Mouse (Mus musculus) hindbrain, embryonic 14.5 days (tissue): ENCODE data around the gene Sec14l1. TPM values are rescaled to one million over a fixed set of nuclear protein-coding genes. Genes with fewer than 3 reads are reported as not detected.

Experiments used
- ATAC-seq: fragments of 200-750 bp; cut with Nextera tagmentation; 2 replicates; pipeline ENCODE4 v1.8.0; 2017; ENCODE audit warnings: moderate number of reproducible peaks, mild to moderate bottlenecking, moderate TSS enrichment, moderate library complexity; ENCODE audit not compliant: low FRiP score
- DNase-seq: peaks from one replicate; pipeline ENCODE4 v3.0.0-alpha.2; 2015; ENCODE audit warnings: low spot score
- H3K27ac ChIP-seq: fragments of 300-500 bp; sonication (generic); 2 replicates; pipeline ENCODE4 v1.5.1; 2014; ENCODE audit warnings: mild to moderate bottlenecking, moderate library complexity
- H3K27me3 ChIP-seq: fragments of 300-500 bp; sonication (generic); 2 replicates; pipeline ENCODE4 v1.6.1; 2014; ENCODE audit warnings: mild to moderate bottlenecking, low read length, mixed read lengths; ENCODE audit not compliant: control insufficient read depth, insufficient read depth
- H3K36me3 ChIP-seq: fragments of 300-500 bp; sonication (generic); replicated peaks from 2 replicates; pipeline ENCODE4 v1.6.1; 2014; ENCODE audit not compliant: control insufficient read depth, insufficient read depth
- H3K4me1 ChIP-seq: fragments of 300-500 bp; sonication (generic); replicated peaks from 2 replicates; pipeline ENCODE4 v1.6.1; 2014; ENCODE audit warnings: antibody characterized with exemption, low read length, mixed read lengths; ENCODE audit not compliant: control insufficient read depth, insufficient read depth
- H3K4me2 ChIP-seq: fragments of 300-500 bp; sonication (generic); replicated peaks from 2 replicates; pipeline ENCODE4 v1.6.1; 2014; ENCODE audit warnings: mild to moderate bottlenecking, moderate library complexity
- H3K4me3 ChIP-seq: fragments of 300-500 bp; sonication (generic); replicated peaks from 2 replicates; pipeline ENCODE4 v1.5.1; 2014; ENCODE audit warnings: mild to moderate bottlenecking, low read length
- H3K9ac ChIP-seq: fragments of 300-500 bp; sonication (generic); 2 replicates; pipeline ENCODE4 v1.6.1; 2014
- H3K9me3 ChIP-seq: fragments of 300-500 bp; sonication (generic); 2 replicates; pipeline ENCODE4 v1.6.1; 2016; ENCODE audit warnings: low read length; ENCODE audit not compliant: control insufficient read depth
- WGBS: fragments of 180-500 bp; shearing (Covaris S2); extraction: QIAGEN DNeasy Blood & Tissue Kit; methylation state at CpG from one replicate; pipeline ENCODE4 v1.1.7; 2014; 5-methylcytosine and 5-hydroxymethylcytosine counted together
- polyA plus RNA-seq: library from polyadenylated mRNA; unstranded; fragments of >200 nt; fragmentation: Nextera tagmentation; extraction: Ambion mirVana; gene quantifications from 2 replicates; pipeline ENCODE4 v1.2.1, GENCODE M21; 2014

Gene Sec14l1
- polyA plus RNA-seq, 1 experiment from 2014 or later, result 41.9 TPM

GRCm38 (mm10) chr11:117163771-117164170, 48.8 kb downstream of the Sec14l1 start:
- no peaks in the 10 kb centered on the region for H3K9me3 ChIP-seq
- no peaks in the 10 kb centered on the region for H3K27me3 ChIP-seq
- peaks cover 11% of the 10 kb centered on the region for H3K36me3 ChIP-seq
- no peak overlapping the region for H3K9ac ChIP-seq
- ATAC-seq (no peak), DNase-seq (no peak)
- no peaks in the 10 kb centered on the region; the same call in 1 of the 2 replicates for H3K4me1 ChIP-seq
- no peak overlapping the region for H3K27ac ChIP-seq
- 88% methylated on average over 6 of the region's 6 CpGs for WGBS
- H3K4me2 ChIP-seq, result no peak overlapping the region
- no peak overlapping the region for H3K4me3 ChIP-seq

GRCm38 (mm10) chr11:117168278-117169087, 53.5 kb downstream of the Sec14l1 start:
- Histone ChIP-seq H3K36me3 (no peaks in the 10 kb centered on the region), H3K9ac (no peak overlapping the region), H3K9me3 (no peaks in the 10 kb centered on the region), H3K27me3 (no peaks in the 10 kb centered on the region), H3K4me2 (no peak overlapping the region), H3K27ac (peak overlapping the region; percentile 58; the same call in 1 of the 2 replicates), H3K4me3 (no peak overlapping the region), H3K4me1 (peaks cover 7% of the 10 kb centered on the region; the same call in 1 of the 2 replicates)
- no peak for ATAC-seq
- no peak for DNase-seq
- WGBS, result 84% methylated on average over 20 of the region's 20 CpGs

GRCm38 (mm10) chr11:117169088-117169635, 54.2 kb downstream of the Sec14l1 start:
- WGBS, result 74% methylated on average over 11 of the region's 11 CpGs
- ATAC-seq, result no peak
- no peak overlapping the region for H3K4me2 ChIP-seq
- H3K4me1 ChIP-seq, result peaks cover 7% of the 10 kb centered on the region
- H3K27me3 ChIP-seq, result no peaks in the 10 kb centered on the region
- H3K9me3 ChIP-seq, result no peaks in the 10 kb centered on the region
- no peak overlapping the region for H3K9ac ChIP-seq
- H3K27ac ChIP-seq, result peak overlapping the region; percentile 58; the same call in 1 of the 2 replicates
- no peak for DNase-seq
- H3K36me3 ChIP-seq, result no peaks in the 10 kb centered on the region
- no peak overlapping the region for H3K4me3 ChIP-seq

GRCm38 (mm10) chr11:117169801-117170565, 55.0 kb downstream of the Sec14l1 start:
- no peak overlapping the region for H3K4me2 ChIP-seq
- no peaks in the 10 kb centered on the region for H3K9me3 ChIP-seq
- H3K9ac ChIP-seq, result no peak overlapping the region
- ATAC-seq (no peak), DNase-seq (no peak)
- no peaks in the 10 kb centered on the region for H3K27me3 ChIP-seq
- H3K4me1 ChIP-seq, result peaks cover 15% of the 10 kb centered on the region
- peak overlapping the region; percentile 26; the same call in 1 of the 2 replicates for H3K27ac ChIP-seq
- no peak overlapping the region for H3K4me3 ChIP-seq
- 70% methylated on average over 19 of the region's 19 CpGs for WGBS
- H3K36me3 ChIP-seq, result no peaks in the 10 kb centered on the region

- DNase-seq, result no peak
- Histone ChIP-seq H3K4me2 (peak overlapping the region; percentile 38), H3K36me3 (no peaks in the 10 kb centered on the region), H3K27ac (peak overlapping the region; percentile 14; the same call in 1 of the 2 replicates), H3K27me3 (no peaks in the 10 kb centered on the region), H3K9ac (peak overlapping the region; percentile 20; the same call in 1 of the 2 replicates), H3K9me3 (no peaks in the 10 kb centered on the region), H3K4me3 (no peak overlapping the region), H3K4me1 (peaks cover 15% of the 10 kb centered on the region)
- ATAC-seq, result no peak
- 42% methylated on average over 18 of the region's 18 CpGs for WGBS
These were observed 59.3 kb downstream of the Sec14l1 start for GRCm38 (mm10) chr11:117174098-117174892.

- peak overlapping the region; percentile 38 for H3K4me2 ChIP-seq
- ATAC-seq, result no peak
- no peaks in the 10 kb centered on the region for H3K27me3 ChIP-seq
- WGBS, result 50% methylated on average over 15 of the region's 15 CpGs
- H3K4me1 ChIP-seq, result peaks cover 13% of the 10 kb centered on the region
- DNase-seq, result no peak
- peak overlapping the region; percentile 20; the same call in 1 of the 2 replicates for H3K9ac ChIP-seq
- no peaks in the 10 kb centered on the region for H3K36me3 ChIP-seq
- no peaks in the 10 kb centered on the region for H3K9me3 ChIP-seq
- peak overlapping the region; percentile 14; the same call in 1 of the 2 replicates for H3K27ac ChIP-seq
- no peak overlapping the region for H3K4me3 ChIP-seq
These were observed 60.0 kb downstream of the Sec14l1 start for GRCm38 (mm10) chr11:117174924-117175323.

GRCm38 (mm10) chr11:117175472-117175871, 60.5 kb downstream of the Sec14l1 start:
- Histone ChIP-seq H3K4me3 (no peak overlapping the region), H3K4me1 (peaks cover 9% of the 10 kb centered on the region), H3K4me2 (no peak overlapping the region), H3K9me3 (no peaks in the 10 kb centered on the region), H3K9ac (no peak overlapping the region), H3K27me3 (no peaks in the 10 kb centered on the region), H3K36me3 (no peaks in the 10 kb centered on the region), H3K27ac (no peak overlapping the region)
- DNase-seq (no peak), ATAC-seq (no peak)
- WGBS, result 76% methylated on average over 12 of the region's 12 CpGs

GRCm38 (mm10) chr11:117176304-117176703, 61.3 kb downstream of the Sec14l1 start:
- H3K9ac ChIP-seq, result no peak overlapping the region
- H3K4me3 ChIP-seq, result no peak overlapping the region
- WGBS, result 43% methylated on average over 5 of the region's 5 CpGs
- no peak overlapping the region for H3K4me2 ChIP-seq
- peaks cover 9% of the 10 kb centered on the region for H3K4me1 ChIP-seq
- ATAC-seq (peak; percentile 48; the same call in 1 of the 2 replicates), DNase-seq (no peak)
- H3K36me3 ChIP-seq, result no peaks in the 10 kb centered on the region
- no peaks in the 10 kb centered on the region; the same call in 1 of the 2 replicates for H3K9me3 ChIP-seq
- no peaks in the 10 kb centered on the region for H3K27me3 ChIP-seq
- no peak overlapping the region for H3K27ac ChIP-seq
